Mouse (Mus musculus): ENCODE data around the gene Rps6ka2.

DNA sequence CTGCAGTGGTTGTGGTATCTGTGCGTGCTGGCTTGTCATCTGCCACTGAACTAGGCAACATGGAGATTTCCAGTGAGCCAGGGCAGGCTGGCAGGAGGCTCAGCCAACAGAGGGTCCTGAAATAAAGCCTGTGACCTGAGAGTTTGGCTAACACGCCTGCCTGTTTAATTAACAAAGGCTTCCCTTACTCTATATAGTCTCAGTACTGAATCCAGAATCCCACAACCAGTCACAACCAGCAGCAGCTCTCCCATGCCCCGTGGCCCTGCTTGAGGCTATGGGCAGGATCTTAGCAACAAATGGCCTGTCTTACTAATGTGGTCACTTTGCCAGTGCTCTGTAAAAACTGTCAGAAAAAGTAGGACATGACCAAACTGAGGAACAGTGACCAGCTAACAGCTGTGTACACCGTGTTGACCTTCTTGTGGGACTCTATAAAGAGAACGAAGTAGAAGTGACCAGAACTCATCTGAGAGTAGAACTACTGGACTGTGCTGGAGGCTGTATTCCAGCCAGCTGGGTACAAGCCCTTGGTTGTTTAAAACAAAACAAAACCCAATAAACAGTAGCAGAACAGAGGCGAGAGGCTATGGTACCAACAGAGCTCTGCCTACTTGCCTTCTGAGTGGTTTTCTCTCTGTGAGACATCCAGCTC, 18.3 kb upstream of the Rps6ka2 start:
- no peak for TF ChIP-seq GATA1 (IDR thresholded peaks at IDR 0.05; ENCODE audit: borderline replicate concordance, low read length)
- TF ChIP-seq FLI1 (IDR thresholded peaks at IDR 0.05; ENCODE audit: low read length): no peak
